Mouse (Mus musculus): ENCODE data around the gene Cyfip1.

Cyfip1 gene

DNA sequence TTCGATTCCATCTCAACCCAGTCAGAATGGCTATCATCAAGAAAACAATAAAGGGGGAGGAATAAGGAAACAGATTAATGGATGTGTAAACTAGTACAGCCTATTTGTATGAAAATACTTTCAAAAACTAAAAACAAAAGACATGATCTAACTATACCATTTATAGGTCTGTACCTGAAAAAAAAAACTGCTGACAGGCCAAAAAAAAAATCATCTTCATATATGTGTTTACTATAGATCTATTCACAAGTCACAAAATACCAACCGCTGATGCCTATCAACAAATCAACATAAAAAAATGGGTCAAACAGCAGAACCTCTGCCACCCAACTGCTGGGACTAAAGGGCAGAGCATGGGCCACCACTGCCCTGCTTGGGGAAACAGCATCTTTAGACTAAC, 114.5 kb downstream of the Cyfip1 start:
- no peak for DNase-seq (ENCODE audit: low spot score)

DNA sequence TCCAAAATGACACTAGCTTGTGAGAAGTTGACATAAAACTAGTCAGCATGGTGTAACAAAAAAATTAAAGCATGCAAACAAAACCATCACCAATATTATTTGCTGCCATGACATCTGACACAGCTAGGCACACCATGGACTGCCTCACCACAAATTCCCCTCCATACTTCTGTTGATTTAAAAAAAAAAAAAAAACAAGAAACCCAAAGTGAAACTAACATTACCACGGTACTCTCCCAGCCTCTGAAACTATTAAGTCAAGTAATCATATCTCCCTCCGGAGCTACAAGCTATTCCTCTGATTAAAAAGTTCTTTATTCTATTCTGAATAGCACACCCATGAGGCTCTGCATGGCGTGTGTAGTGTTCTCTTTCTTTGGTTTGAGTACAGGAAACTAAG, 115.6 kb downstream of the Cyfip1 start:
- no peak for DNase-seq (ENCODE audit: low spot score)

DNA sequence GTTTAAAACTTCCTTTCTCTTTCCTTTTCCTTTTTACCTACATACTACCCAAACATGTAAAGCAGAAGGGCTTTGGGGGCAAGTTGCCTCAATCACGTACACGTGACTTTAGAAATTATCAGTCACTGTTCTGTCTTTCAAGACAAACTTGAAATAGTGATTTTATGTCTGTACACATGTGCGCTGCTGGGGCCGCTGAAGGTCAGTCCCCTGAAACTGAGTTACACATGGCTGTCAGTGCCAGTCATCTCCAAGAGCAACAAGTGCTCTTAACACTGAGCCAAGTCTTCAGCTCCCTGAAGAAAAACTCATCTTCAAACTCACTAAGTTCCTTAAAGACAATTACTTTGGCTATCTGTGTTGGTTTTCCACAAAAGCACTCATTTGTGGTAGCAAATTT, 116.4 kb downstream of the Cyfip1 start:
- DNase-seq (ENCODE audit: low spot score) = no peak

GRCm38 (mm10) chr7:55959801-55960200, 118.3 kb downstream of the Cyfip1 start:
- DNase-seq (ENCODE audit: low spot score) = no peak

- DNase-seq (ENCODE audit: low spot score) = no peak
These were observed 119.0 kb downstream of the Cyfip1 start for GRCm38 (mm10) chr7:55960506-55960905.

DNA sequence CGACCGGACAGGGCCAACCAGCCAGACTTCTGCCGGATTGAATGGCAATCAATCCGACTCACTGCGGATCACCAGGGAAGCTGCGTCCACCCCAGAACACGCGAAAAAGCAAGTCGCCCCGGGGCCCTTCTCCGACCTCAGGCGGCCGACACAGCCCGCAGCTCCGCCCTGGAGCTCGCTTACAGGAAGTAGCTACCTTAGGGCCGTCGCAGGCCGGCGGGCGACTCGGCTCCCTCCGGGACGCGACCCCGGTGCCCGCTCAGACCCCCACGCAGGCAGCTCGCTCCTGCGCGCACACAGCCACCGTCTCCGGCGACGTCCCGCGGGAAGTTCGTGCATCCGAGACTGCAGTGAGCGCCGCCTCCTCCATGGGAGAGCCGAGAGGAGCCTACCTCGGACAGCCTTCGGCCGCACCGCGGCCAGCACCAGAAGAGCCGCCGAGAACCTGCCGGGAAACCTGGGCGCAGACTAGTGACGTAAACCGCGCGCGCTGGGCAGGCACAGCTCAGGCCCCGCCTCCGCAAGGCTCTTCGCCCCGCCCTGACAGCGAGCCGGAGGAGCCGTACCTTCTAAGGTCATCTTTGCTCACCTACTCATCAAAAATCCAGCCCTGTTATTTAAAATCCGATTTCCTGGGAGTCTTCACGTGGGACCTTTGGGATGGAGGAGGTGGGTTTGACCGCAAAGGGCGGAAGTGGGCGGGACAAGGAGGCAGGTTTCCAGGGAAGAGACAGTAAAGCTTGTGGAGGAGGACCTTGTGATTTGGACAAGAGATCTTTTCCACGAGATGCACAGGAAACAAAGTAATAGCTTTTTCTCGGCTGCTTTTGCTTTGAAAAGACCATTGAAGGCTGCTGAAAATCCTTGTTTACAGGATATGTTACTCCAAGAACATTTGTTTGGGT, 120.7 kb downstream of the Cyfip1 start, which contains the start of gene Nipa2:
Nipa2 (minus strand) TSS at position 473 of the 905 bp plus-strand sequence.
- DNase-seq (ENCODE audit: low spot score) = peak; percentile 88

- DNase-seq (ENCODE audit: low spot score) = no peak
These were observed 125.4 kb downstream of the Cyfip1 start for GRCm38 (mm10) chr7:55966866-55967460.

- peak; percentile 40 for DNase-seq (ENCODE audit: low spot score)
These were observed 126.8 kb downstream of the Cyfip1 start for GRCm38 (mm10) chr7:55968258-55968901.

DNA sequence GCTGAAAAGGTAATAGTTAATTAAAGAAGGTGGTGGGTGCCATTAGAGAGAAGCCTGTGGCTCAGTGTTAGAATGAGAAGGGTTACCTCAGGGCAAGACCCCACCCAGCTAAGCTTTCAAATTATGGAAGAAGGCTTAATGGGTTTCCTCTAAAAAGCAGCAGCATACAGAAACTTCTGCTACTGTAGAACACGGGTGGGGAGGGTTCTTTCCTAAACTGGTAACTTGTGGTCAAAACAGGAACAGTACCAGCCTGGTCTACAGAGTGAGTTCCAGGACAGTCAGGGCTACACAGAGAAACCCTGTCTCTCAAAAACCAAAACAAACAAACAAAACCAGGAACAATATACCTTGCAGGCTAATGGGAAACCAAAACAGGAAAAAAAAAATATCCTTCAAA, 127.9 kb downstream of the Cyfip1 start:
- DNase-seq (ENCODE audit: low spot score) = no peak

GRCm38 (mm10) chr7:55974429-55974828, 132.9 kb downstream of the Cyfip1 start:
- DNase-seq (ENCODE audit: low spot score) = no peak

DNA sequence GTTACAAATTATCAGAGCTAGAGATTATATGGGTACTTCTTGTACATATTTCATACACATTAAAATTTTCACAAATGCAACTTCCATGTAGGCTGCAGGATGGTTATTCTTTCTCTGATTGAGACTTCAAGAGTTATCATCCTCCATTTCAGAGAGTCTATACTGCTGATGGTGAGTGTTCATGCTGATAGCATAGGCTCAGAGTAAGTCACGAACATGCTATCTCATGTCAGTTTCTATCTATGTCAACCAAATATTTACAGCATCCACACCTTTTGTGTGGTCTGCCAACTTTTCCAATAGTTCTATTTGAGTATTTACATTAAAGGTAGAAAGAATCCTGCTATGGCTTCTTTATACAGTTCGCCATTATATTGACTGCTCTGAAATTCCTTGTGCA, 140.0 kb downstream of the Cyfip1 start:
- peak; percentile 40 for DNase-seq (ENCODE audit: low spot score)

Measured in c-Kit-positive CD71-positive TER-119-positive erythroid progenitor cells, embryonic 14.5 days (primary cell).